Mouse (Mus musculus): ENCODE data around the gene Cnga3. TPM values are rescaled to one million over a fixed set of nuclear protein-coding genes. Genes with fewer than 3 reads are reported as not detected.

The Cnga3 gene
- polyA plus RNA-seq, 1 experiment from 2014 or later, result not detected

- no peak overlapping the region for H3K27ac ChIP-seq
- H3K4me2 ChIP-seq, result no peak overlapping the region
- no peaks in the 10 kb centered on the region for H3K4me1 ChIP-seq
- no peak overlapping the region for H3K9ac ChIP-seq
- no peaks in the 10 kb centered on the region for H3K9me3 ChIP-seq
- no peaks in the 10 kb centered on the region for H3K27me3 ChIP-seq
- 60% methylated on average over 1 of the region's 1 CpGs for WGBS
- no peak for ATAC-seq (ENCODE audit: insufficient number of reproducible peaks, low FRiP score, low TSS enrichment, low read depth)
- no peak overlapping the region for H3K4me3 ChIP-seq
- H3K36me3 ChIP-seq, result no peaks in the 10 kb centered on the region
Observed at GRCm38 (mm10) chr1:37287748-37288147, 73.5 kb downstream of the Cnga3 start.

- 53% methylated on average over 11 of the region's 11 CpGs for WGBS
- Histone ChIP-seq H3K27me3 (no peaks in the 10 kb centered on the region), H3K36me3 (no peaks in the 10 kb centered on the region), H3K4me1 (no peaks in the 10 kb centered on the region), H3K4me3 (no peak overlapping the region), H3K9ac (no peak overlapping the region), H3K27ac (no peak overlapping the region), H3K4me2 (no peak overlapping the region), H3K9me3 (no peaks in the 10 kb centered on the region)
- no peak for ATAC-seq (ENCODE audit: insufficient number of reproducible peaks, low FRiP score, low TSS enrichment, low read depth)
Observed at GRCm38 (mm10) chr1:37288181-37288935, 74.1 kb downstream of the Cnga3 start.

GRCm38 (mm10) chr1:37288941-37289340, 74.7 kb downstream of the Cnga3 start:
- 81% methylated on average over 7 of the region's 7 CpGs for WGBS

GRCm38 (mm10) chr1:37296414-37296813, 82.2 kb downstream of the Cnga3 start:
- Histone ChIP-seq H3K27me3 (no peaks in the 10 kb centered on the region), H3K27ac (no peak overlapping the region), H3K36me3 (no peaks in the 10 kb centered on the region), H3K4me2 (no peak overlapping the region), H3K4me3 (no peak overlapping the region), H3K9ac (no peak overlapping the region), H3K9me3 (no peaks in the 10 kb centered on the region), H3K4me1 (peaks cover 9% of the 10 kb centered on the region; the same call in 1 of the 2 replicates)
- WGBS, result 61% methylated on average over 1 of the region's 1 CpGs
- ATAC-seq (ENCODE audit: insufficient number of reproducible peaks, low FRiP score, low TSS enrichment, low read depth), result no peak

More at GRCm38 (mm10) chr1:37288941-37289340, 74.7 kb downstream of the Cnga3 start:
- no peak for ATAC-seq (ENCODE audit: insufficient number of reproducible peaks, low FRiP score, low TSS enrichment, low read depth)
- Histone ChIP-seq H3K9ac (no peak overlapping the region), H3K4me2 (no peak overlapping the region), H3K27ac (no peak overlapping the region), H3K4me3 (no peak overlapping the region), H3K27me3 (no peaks in the 10 kb centered on the region), H3K36me3 (no peaks in the 10 kb centered on the region), H3K4me1 (no peaks in the 10 kb centered on the region), H3K9me3 (no peaks in the 10 kb centered on the region)

GRCm38 (mm10) chr1:37298904-37299303, 84.7 kb downstream of the Cnga3 start:
- H3K4me1 ChIP-seq, result peaks cover 9% of the 10 kb centered on the region; the same call in 1 of the 2 replicates
- no peak for ATAC-seq (ENCODE audit: insufficient number of reproducible peaks, low FRiP score, low TSS enrichment, low read depth)
- H3K4me3 ChIP-seq, result no peak overlapping the region
- no peaks in the 10 kb centered on the region for H3K9me3 ChIP-seq
- H3K27me3 ChIP-seq, result no peaks in the 10 kb centered on the region
- H3K27ac ChIP-seq, result no peak overlapping the region
- H3K9ac ChIP-seq, result no peak overlapping the region
- no peak overlapping the region for H3K4me2 ChIP-seq
- no peaks in the 10 kb centered on the region for H3K36me3 ChIP-seq
- WGBS, result 81% methylated on average over 2 of the region's 2 CpGs

GRCm38 (mm10) chr1:37299540-37300491, 85.6 kb downstream of the Cnga3 start, which contains the start of gene Inpp4a:
TSS of gene Inpp4a (plus strand) at chr1:37299865.
- Histone ChIP-seq H3K4me3 (peak within 1 kb of the TSS; percentile 90), H3K27me3 (no peaks in the 10 kb centered on the region), H3K4me1 (peaks cover 9% of the 10 kb centered on the region; the same call in 1 of the 2 replicates), H3K27ac (peak within 1 kb of the TSS; percentile 54), H3K4me2 (peak within 1 kb of the TSS; percentile 75), H3K36me3 (no peaks in the 10 kb centered on the region), H3K9me3 (no peaks in the 10 kb centered on the region), H3K9ac (peak within 1 kb of the TSS; percentile 68)
- under 1% methylated on average over 77 of the region's 77 CpGs for WGBS
- ATAC-seq (ENCODE audit: insufficient number of reproducible peaks, low FRiP score, low TSS enrichment, low read depth), result peak; percentile 89

GRCm38 (mm10) chr1:37300650-37301049, 86.4 kb downstream of the Cnga3 start:
- Histone ChIP-seq H3K36me3 (no peaks in the 10 kb centered on the region), H3K27ac (no peak overlapping the region), H3K4me3 (peak overlapping the region; percentile 90), H3K4me2 (peak overlapping the region; percentile 75), H3K9me3 (no peaks in the 10 kb centered on the region), H3K9ac (peak overlapping the region; percentile 68; the same call in 1 of the 2 replicates), H3K4me1 (peaks cover 9% of the 10 kb centered on the region; the same call in 1 of the 2 replicates), H3K27me3 (no peaks in the 10 kb centered on the region)
- WGBS, result 23% methylated on average over 5 of the region's 5 CpGs
- no peak for ATAC-seq (ENCODE audit: insufficient number of reproducible peaks, low FRiP score, low TSS enrichment, low read depth)

- no peak overlapping the region for H3K4me3 ChIP-seq
- peaks cover 9% of the 10 kb centered on the region; the same call in 1 of the 2 replicates for H3K4me1 ChIP-seq
- H3K36me3 ChIP-seq, result no peaks in the 10 kb centered on the region
- no peak overlapping the region for H3K27ac ChIP-seq
- H3K9ac ChIP-seq, result no peak overlapping the region
- no peaks in the 10 kb centered on the region for H3K27me3 ChIP-seq
- ATAC-seq (ENCODE audit: insufficient number of reproducible peaks, low FRiP score, low TSS enrichment, low read depth), result no peak
- no peak overlapping the region for H3K4me2 ChIP-seq
- H3K9me3 ChIP-seq, result no peaks in the 10 kb centered on the region
- 73% methylated on average over 3 of the region's 3 CpGs for WGBS
Observed at GRCm38 (mm10) chr1:37302801-37303200, 88.6 kb downstream of the Cnga3 start.

GRCm38 (mm10) chr1:37305691-37306287, 91.6 kb downstream of the Cnga3 start:
- ATAC-seq (ENCODE audit: insufficient number of reproducible peaks, low FRiP score, low TSS enrichment, low read depth), result no peak
- Histone ChIP-seq H3K36me3 (no peaks in the 10 kb centered on the region), H3K4me1 (peaks cover 5% of the 10 kb centered on the region; the same call in 1 of the 2 replicates), H3K9ac (no peak overlapping the region), H3K27ac (no peak overlapping the region), H3K27me3 (no peaks in the 10 kb centered on the region), H3K4me2 (no peak overlapping the region), H3K4me3 (no peak overlapping the region), H3K9me3 (no peaks in the 10 kb centered on the region)
- 74% methylated on average over 9 of the region's 9 CpGs for WGBS

- WGBS, result 93% methylated on average over 2 of the region's 2 CpGs
- H3K36me3 ChIP-seq, result no peaks in the 10 kb centered on the region
- H3K27me3 ChIP-seq, result no peaks in the 10 kb centered on the region
- no peaks in the 10 kb centered on the region for H3K9me3 ChIP-seq
- no peak overlapping the region for H3K4me3 ChIP-seq
- no peaks in the 10 kb centered on the region for H3K4me1 ChIP-seq
- H3K4me2 ChIP-seq, result no peak overlapping the region
- ATAC-seq (ENCODE audit: insufficient number of reproducible peaks, low FRiP score, low TSS enrichment, low read depth), result no peak
- no peak overlapping the region for H3K27ac ChIP-seq
- H3K9ac ChIP-seq, result no peak overlapping the region
Observed at GRCm38 (mm10) chr1:37307586-37307985, 93.4 kb downstream of the Cnga3 start.

- Histone ChIP-seq H3K4me3 (no peak overlapping the region), H3K9me3 (no peaks in the 10 kb centered on the region), H3K27ac (no peak overlapping the region), H3K27me3 (no peaks in the 10 kb centered on the region), H3K4me2 (no peak overlapping the region), H3K9ac (no peak overlapping the region), H3K4me1 (no peaks in the 10 kb centered on the region), H3K36me3 (no peaks in the 10 kb centered on the region)
- WGBS, result 85% methylated on average over 8 of the region's 8 CpGs
- ATAC-seq (ENCODE audit: insufficient number of reproducible peaks, low FRiP score, low TSS enrichment, low read depth), result no peak
Observed at GRCm38 (mm10) chr1:37308021-37308742, 93.9 kb downstream of the Cnga3 start.

Data from limb, embryonic 15.5 days (tissue).